Mouse (Mus musculus): Measurements from ENCODE around the gene Znrd1. TPM values are rescaled to one million over a fixed set of nuclear protein-coding genes. Genes with fewer than 3 reads are reported as not detected.
A peak's percentile ranks its signal among the peaks of the same experiment; 100 is the strongest.

The Znrd1 gene
- total RNA-seq, 2 experiments from 2014 or later: 45.3 to 50.7 TPM

DNA sequence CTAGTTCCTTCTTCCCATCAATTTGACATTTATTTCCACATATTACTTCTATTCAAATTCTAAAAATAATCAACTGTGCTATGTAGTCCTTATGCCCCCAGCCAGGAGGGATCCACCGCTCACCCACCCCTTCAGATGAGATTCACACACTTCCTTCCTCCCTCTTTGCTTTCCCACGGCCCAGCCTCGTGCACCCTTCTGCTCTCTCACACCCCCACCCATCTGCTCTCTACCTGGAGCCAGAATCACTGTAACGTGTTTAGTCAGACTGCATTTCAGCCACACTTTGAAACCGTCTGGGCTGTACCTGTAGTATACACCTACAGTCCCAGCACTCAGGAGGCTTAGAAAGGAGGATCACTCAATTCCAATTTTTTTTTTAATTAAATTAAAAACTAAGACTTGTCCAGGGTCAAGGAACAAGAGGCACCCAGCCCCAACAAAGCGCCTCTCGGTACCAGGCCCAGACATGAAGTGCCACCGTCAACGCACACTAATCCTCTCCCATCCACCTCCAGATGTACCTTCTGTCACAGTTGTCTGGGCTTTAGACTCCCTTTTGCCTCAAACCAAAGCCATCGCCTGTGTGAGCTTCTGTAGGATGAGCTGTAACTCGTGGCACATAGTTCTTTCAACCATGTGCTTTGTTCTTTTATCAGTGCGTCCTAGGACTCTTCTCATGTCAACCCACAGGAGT, 29.0 kb downstream of the Znrd1 start:
- DNase-seq (ENCODE audit: low spot score in 2 of 2): no peak

DNA sequence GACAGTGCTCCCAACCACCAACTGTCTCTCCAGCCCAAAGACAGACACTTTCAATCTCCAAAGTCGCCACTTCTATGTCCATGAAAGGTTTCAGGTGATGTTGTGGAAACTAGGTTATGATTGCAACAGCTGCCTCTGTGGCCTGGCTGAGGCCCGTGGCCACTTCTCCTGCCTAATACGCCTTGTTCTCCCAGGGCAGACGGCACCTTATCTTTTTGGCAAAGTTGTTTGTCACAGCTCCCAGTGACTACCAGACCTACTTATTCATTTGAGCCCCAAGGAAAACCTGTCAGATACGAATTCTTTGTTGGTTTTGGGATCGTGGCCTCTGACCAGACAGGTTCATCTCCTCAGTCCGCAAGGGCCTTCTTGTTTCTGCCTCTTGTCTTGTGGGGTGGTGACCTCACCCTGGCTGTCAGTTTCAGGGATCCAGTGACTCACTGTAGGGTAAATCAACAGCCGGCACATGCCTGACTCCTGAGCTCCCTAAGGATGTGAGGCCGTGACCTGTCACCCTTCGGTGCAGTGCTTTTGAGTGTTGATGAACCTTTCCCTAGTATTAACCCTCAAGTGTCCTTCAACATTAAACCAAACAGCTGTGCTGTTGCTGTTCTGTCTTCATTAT, 30.8 kb downstream of the Znrd1 start:
- DNase-seq (ENCODE audit: low spot score in 2 of 2): no peak

DNA sequence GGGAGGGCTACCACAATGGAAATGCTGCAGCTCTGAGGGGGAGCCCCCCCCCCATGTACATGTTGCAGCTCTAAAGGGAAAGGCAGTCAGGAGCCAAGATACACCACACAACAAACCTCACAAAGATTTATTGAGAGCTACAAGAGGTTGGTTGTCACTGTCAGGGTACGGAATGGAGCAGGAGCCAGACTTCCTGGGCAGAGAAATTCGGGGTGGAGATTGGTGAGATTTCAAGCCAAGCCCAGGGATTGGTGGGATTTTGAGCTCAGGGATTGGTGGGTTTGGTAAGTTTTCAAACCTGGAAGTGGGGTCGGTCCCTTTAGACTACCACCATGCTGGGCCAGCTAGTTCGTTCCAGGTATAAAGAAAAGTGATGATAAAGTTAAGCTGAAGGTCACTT, 34.9 kb downstream of the Znrd1 start:
- no peak for DNase-seq (ENCODE audit: low spot score in 2 of 2)

DNA sequence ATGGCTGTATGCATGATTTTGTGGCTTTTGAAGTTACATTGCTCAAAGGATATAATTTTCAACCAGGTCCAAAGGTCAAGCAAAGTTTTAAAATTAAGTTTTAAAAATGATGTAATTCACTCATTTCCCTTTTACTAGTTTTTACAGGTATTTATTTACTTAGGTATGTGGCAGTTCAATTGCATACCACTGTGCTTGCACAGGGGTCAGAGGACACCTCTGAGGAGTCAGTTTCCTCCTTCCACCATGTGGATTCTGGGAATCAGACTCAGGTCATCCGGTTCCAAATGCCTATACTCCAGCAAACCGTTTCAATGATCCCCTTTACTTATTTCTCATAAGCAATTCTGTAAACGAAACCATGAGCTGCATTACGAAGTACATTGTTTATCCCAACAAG, 35.6 kb downstream of the Znrd1 start:
- no peak for DNase-seq (ENCODE audit: low spot score in 2 of 2)

DNA sequence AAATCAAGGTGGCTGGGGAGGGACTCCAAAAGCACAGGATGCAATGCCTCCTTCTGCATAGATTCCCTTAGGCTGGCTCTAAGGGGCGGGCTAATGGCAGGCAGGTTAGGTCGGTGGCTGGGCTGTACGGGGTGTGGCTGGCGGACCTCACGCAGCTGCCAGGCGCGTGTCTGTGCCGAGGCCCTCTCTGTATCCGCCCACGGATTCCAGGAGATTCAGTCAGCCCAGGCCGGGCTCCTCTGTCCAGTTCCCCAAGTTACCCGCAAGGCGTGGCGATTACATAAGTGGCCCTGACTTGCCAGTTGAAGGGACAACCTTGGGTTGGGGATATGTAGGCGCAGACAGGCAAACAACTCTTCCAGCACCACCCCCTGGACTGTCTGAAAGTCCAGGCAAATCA, 38.1 kb downstream of the Znrd1 start:
- peak; percentile 39 to 61 for DNase-seq (ENCODE audit: low spot score in 2 of 2)

DNA sequence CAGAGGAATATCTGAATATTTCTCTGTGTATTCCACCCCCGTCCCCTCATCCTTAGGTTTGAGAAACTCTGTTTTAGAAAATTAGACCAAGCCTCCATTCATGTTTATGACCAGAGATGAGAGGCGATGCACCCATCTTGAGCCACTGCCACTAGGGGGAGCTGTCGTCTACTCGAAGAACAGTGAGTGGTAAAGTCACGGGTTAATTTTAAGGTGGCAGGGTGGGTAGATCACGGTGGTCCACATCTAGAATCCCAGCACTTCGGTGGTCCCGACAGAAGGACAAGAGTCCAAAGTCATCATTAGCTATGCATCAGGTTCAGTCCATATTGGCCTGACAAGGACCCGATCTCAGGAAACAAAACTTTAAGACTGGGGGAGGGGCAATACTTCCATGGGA, 43.3 kb downstream of the Znrd1 start:
- DNase-seq (ENCODE audit: low spot score in 2 of 2): peak; percentile 67 to 70

DNA sequence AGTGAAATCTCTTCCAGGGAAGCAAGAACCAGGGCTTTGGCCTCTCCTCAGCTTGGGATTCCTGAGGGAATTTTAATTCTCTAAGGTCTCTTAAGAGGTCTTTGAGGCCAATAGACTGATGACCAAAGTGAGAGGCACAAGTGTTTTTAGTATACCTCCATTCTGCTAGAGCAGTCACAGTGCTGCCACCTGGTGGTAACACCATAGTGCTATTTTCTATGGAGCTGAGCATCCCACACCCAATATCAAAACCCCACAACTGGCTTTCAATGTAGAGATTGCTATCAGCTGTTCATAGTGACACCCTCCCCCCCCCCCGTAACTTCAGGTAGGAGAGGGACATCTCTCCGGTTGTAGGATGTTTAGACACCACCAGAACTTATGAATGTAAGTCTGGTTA, 44.3 kb downstream of the Znrd1 start:
- peak; percentile 69 to 79 for DNase-seq (ENCODE audit: low spot score in 2 of 2)

DNA sequence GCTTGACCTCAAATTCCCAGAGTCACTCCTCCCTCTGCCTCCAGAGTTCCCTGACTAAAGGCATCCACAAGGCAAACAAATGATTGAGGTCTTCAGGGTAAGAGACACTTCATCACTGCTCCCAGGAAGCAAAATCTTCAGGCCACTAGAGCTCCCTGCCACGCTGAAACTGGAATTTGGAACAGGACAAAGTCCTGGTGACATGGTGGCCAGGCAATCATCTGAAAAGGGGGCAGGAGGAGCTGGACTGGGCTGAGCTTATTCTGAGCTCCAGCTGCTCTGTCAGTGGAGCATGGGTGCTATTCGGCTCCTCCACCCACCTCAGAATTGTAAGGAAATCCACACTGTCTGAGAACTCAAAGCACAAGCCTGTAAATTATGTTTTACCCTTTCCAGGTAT, 46.3 kb downstream of the Znrd1 start:
- no peak for DNase-seq (ENCODE audit: low spot score in 2 of 2)

DNA sequence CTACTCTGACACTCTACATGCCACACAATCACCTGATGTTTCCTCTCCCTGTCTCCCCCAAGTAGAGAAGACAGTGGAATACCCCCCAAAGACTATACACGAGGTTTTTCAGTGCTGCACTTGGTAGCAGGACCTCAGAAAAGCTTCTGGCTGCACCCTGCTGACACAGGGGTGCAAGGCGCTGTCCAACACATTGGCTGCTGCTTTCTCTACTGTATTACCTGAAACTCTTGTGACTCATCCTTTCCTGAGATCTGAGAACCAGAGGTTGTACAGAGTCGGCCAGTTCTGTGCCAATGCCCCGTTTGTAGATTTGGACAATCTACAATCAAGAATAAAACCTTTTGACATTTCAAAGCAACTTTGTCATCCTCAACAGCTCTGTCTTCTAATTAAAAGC, 48.6 kb downstream of the Znrd1 start:
- DNase-seq (ENCODE audit: low spot score in 2 of 2): no peak

DNA sequence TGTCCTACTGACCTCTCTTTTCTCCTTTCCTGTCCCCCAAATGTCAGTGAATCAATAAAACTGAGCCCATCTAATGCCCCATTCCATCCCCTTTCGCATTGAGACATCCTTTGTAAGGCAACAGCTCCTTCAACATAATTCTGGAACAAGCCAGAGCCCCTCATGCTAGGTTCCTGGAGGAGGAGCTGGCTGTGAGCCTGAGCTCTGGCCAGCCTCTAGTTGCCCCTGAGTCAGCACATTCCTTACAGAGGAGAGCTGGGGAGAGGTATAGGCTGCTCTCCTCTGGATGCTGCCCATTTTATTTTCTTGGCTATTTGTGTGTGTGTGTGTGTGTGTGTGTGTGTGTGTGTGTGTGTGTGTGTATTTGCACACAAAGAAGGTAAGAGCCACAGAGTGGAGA, 50.1 kb downstream of the Znrd1 start:
- DNase-seq (ENCODE audit: low spot score in 2 of 2): no peak

Other genes with a start within 250 kb of the Znrd1 start
- not detected for gene H2-M10.5, start 185.6 kb downstream of the Znrd1 start, total RNA-seq (2021)
- not detected for gene H2-M10.6, start 146.4 kb downstream of the Znrd1 start, total RNA-seq (2021)
- gene Trim26, start 121.4 kb downstream of the Znrd1 start, total RNA-seq (2021): 10 to 100 TPM; 45.1 to 49.8 TPM
- not detected for gene Trim15, start 91.3 kb downstream of the Znrd1 start, total RNA-seq (2021)
- under 1 TPM in 1 of 2 experiments, not detected in 1; 0.22 TPM for gene Trim10, start 89.0 kb downstream of the Znrd1 start, total RNA-seq (2021)
- gene Trim40, start 68.4 kb downstream of the Znrd1 start, total RNA-seq (2021): under 1 TPM; 0.26 to 0.53 TPM
- gene Trim31, start 60.4 kb downstream of the Znrd1 start, total RNA-seq (2021): not detected
- gene Rnf39, start 15.6 kb downstream of the Znrd1 start, total RNA-seq (2021): under 1 TPM; 0.61 to 0.86 TPM
- gene Ppp1r11, start 6.8 kb downstream of the Znrd1 start, total RNA-seq (2021): 100 to 1,000 TPM in 1 of 2 experiments, 10 to 100 TPM in 1; 84.2 to 100 TPM
- 10 to 100 TPM; 12.4 to 13.3 TPM for gene Znrd1as, start within 50 bp of the Znrd1 start, total RNA-seq (2021)
- not detected for gene 2410137M14Rik, start 22.7 kb upstream of the Znrd1 start, total RNA-seq (2021)
- not detected for gene H2-M5, start 31.0 kb upstream of the Znrd1 start, total RNA-seq (2021)
- gene Zfp57, start 42.6 kb upstream of the Znrd1 start, total RNA-seq (2021): 1 to 10 TPM; 2.5 to 3.5 TPM
- gene Mog, start 64.8 kb upstream of the Znrd1 start, total RNA-seq (2021): not detected
- 10 to 100 TPM; 23.3 to 28.6 TPM for gene Gabbr1, start 87.4 kb upstream of the Znrd1 start, total RNA-seq (2021)
- not detected for gene Olfr90, start 129.9 kb upstream of the Znrd1 start, total RNA-seq (2021)
- gene Olfr91, start 139.7 kb upstream of the Znrd1 start, total RNA-seq (2021): not detected
- not detected for gene Olfr92, start 161.5 kb upstream of the Znrd1 start, total RNA-seq (2021)
- not detected for gene Olfr93, start 202.9 kb upstream of the Znrd1 start, total RNA-seq (2021)
- gene Ubd, start 235.3 kb upstream of the Znrd1 start, total RNA-seq (2021): under 1 TPM in 1 of 2 experiments, not detected in 1; 0.67 TPM
- not detected for gene Olfr94, start 242.4 kb upstream of the Znrd1 start, total RNA-seq (2021)